In the genomic region with DNA sequence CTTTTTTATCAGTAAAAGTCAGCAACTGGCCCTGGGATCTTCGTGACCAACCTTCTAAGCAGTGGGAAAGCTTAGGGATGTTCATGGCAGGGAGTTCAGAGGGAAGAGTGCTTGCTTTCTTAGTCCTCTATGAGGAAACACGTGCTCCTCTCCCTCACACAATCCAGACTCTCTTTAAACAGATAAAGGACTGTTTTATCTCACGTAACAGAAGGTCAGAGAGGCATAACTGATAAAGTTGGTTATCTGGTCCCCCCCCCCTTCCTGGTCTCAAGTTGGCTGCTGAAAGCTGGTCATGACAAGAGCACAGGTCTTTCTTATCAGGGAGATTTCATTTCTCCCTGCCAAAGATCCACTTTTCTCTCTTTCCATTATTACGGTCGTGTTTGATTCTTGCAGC, we compare ENCODE assay signal across 1 mouse cellular context.
A peak's percentile ranks its signal among the peaks of the same experiment; 100 is the strongest.
TF ChIP-seq lines count a peak whose summit lies in the region.

No protein-coding gene starts in this region.

TF ChIP-seq in MEL, 35 proteins besides CTCF, POLR2A, EP300 and RAD21 (continued from another document):
- no peak for TF ChIP-seq KAT2A (conservative IDR thresholded peaks at IDR 0.05; ENCODE audit: low read depth, low read length)
- no peak for TF ChIP-seq CHD1 (IDR thresholded peaks at IDR 0.05; ENCODE audit: low read depth, low read length)
- no peak for TF ChIP-seq MYB (IDR thresholded peaks at IDR 0.05; ENCODE audit: low read depth, low read length)
- peak; percentile 70 for TF ChIP-seq ETS1 (IDR thresholded peaks at IDR 0.05; ENCODE audit: low read depth, low read length)
- TF ChIP-seq MAZ (IDR thresholded peaks at IDR 0.05; ENCODE audit: low read depth, low read length): peak; percentile 71; the same call in 1 of the 2 replicates
- peak; percentile 72 for TF ChIP-seq MYC (IDR thresholded peaks at IDR 0.05; ENCODE audit: low read depth, low read length)
- TF ChIP-seq NELFE (IDR thresholded peaks at IDR 0.05; ENCODE audit: low read depth, low read length): no peak
- no peak for TF ChIP-seq SIN3A (IDR thresholded peaks at IDR 0.05; ENCODE audit: low read length)
- TF ChIP-seq TBP (IDR thresholded peaks at IDR 0.05; ENCODE audit: low read depth, low read length): no peak
- no peak for TF ChIP-seq NRF1 (IDR thresholded peaks at IDR 0.05; ENCODE audit: insufficient read depth, low read depth, low read length, poor library complexity, severe bottlenecking)
- TF ChIP-seq TAL1 (IDR thresholded peaks at IDR 0.05; ENCODE audit: low read length): peak; percentile 26; the same call in 1 of the 2 replicates
- TF ChIP-seq TCF12 (IDR thresholded peaks at IDR 0.05; ENCODE audit: low read depth, low read length): peak; percentile 92
- peak; percentile 92 for TF ChIP-seq GATA1 (IDR thresholded peaks at IDR 0.05; ENCODE audit: low read depth, low read length)
- TF ChIP-seq JUND (IDR thresholded peaks at IDR 0.05; ENCODE audit: low read depth, low read length): no peak
- no peak for TF ChIP-seq MEF2A (IDR thresholded peaks at IDR 0.05; ENCODE audit: extremely low read depth, insufficient replicate concordance, low read depth, low read length, poor library complexity, severe bottlenecking)
- TF ChIP-seq BHLHE40 (IDR thresholded peaks at IDR 0.05; ENCODE audit: borderline replicate concordance, low read depth, low read length): peak; percentile 78; the same call in 1 of the 2 replicates
